Mouse (Mus musculus) E14TG2a.4 (cell line): Measurements from ENCODE around the gene Hck.

Experiments
- CTCF ChIP-seq: conservative IDR thresholded peaks from 2 replicates; pipeline ENCODE4 v1.5.1; 2014; ENCODE audit warnings: low read length
- NANOG ChIP-seq: IDR thresholded peaks from 2 replicates; pipeline ENCODE4 v1.6.1; 2014; ENCODE audit warnings: borderline replicate concordance, low read length, mixed read lengths

- TF ChIP-seq CTCF = no peak
- TF ChIP-seq NANOG = no peak
Measured at GRCm38 (mm10) chr2:153111298-153111697, 3.0 kb downstream of the Hck start.
